Mouse (Mus musculus): ENCODE measurements at regions not wholly inside any gene's neighbourhood (a gene's known extent, or its start where the extent isn't known, plus 50 kb on each side); places are given as distances from the start of the nearest gene placed in this dataset.
A peak's percentile ranks its signal among the peaks of the same experiment; 100 is the strongest.

DNA sequence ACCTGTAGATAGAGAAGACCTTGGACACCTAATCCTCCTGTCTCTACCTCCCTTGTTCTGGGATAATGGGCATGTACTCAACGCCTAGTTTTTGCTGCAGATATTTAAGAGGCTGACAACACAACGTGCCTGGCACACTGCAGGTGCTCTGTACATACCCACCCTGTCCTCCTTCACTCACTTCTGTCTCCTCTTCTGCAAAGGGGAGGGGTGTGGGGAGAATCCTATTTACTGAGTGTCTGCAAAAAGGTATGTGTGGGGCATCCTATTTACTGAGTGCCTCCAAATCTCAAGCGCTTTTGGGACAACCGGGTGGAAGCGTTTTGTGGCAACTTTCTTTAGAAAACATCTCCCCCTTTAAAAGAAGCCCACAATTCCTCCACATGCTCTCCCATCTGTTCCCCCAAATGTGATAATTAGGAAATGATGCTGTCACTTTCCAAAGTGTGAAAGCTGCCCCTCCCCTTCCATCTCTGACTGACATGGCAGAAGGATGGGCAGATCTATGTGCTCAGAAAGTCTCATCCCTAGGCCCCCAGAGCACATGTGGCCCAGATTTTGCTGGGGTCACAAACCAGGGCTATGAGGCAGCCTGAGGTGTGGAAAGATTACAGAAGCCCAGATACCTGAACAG lies 93.5 kb upstream of the Mycn start:
- Histone ChIP-seq H3K9ac (ENCODE audit: low read length) (no peak overlapping the region), H3K27ac (ENCODE audit: low read depth, low read length) (peak overlapping the region; percentile 34; the same call in 1 of the 2 replicates), H3K27me3 (replicated peaks; ENCODE audit: control insufficient read depth, insufficient read depth, low read length) (no peaks in the 10 kb centered on the region), H3K4me1 (ENCODE audit: control insufficient read depth, insufficient read depth, low read length) (peaks cover 4% of the 10 kb centered on the region; the same call in 1 of the 2 replicates), H3K9me3 (replicated peaks; ENCODE audit: control insufficient read depth, low read length) (no peaks in the 10 kb centered on the region), H3K4me2 (ENCODE audit: low read length) (no peak overlapping the region), H3K36me3 (ENCODE audit: control insufficient read depth, insufficient read depth, low read length) (no peaks in the 10 kb centered on the region), H3K4me3 (ENCODE audit: low read depth, low read length) (no peak overlapping the region)
- DNase-seq (ENCODE audit: low spot score) = peak; percentile 88
- peak; percentile 87 for ATAC-seq
- WGBS = 62% methylated on average over 5 of the region's 5 CpGs

DNA sequence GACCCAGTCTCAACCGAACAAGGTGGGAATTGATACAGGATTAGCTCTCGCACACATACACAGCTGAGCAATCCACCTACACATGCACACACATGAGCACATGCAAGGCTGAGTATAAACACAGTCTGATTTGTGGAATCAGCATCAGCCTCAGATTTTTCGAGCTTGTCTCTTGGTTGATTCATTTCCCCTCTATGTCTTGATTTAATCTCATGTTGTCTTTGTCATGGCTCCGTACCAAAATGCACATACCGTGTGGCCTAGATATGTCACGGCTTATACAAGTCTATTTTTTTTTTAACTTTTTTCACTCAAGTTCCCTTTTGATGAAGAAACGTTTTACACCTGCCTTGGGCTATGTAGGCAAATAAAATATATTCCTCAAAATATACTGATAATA lies 88.6 kb upstream of the Mycn start:
- Histone ChIP-seq H3K36me3 (ENCODE audit: control insufficient read depth, insufficient read depth, low read length) (no peaks in the 10 kb centered on the region), H3K4me1 (ENCODE audit: control insufficient read depth, insufficient read depth, low read length) (peaks cover 12% of the 10 kb centered on the region; the same call in 1 of the 2 replicates), H3K4me3 (ENCODE audit: low read depth, low read length) (no peak overlapping the region), H3K27me3 (replicated peaks; ENCODE audit: control insufficient read depth, insufficient read depth, low read length) (no peaks in the 10 kb centered on the region), H3K27ac (ENCODE audit: low read depth, low read length) (no peak overlapping the region), H3K9me3 (replicated peaks; ENCODE audit: control insufficient read depth, low read length) (no peaks in the 10 kb centered on the region), H3K4me2 (ENCODE audit: low read length) (no peak overlapping the region), H3K9ac (ENCODE audit: low read length) (no peak overlapping the region)
- 79% methylated on average over 7 of the region's 7 CpGs for WGBS
- DNase-seq (ENCODE audit: low spot score) (peak; percentile 49), ATAC-seq (0 out of 2 replicates have a peak, but pooled peaks have one; percentile 13)

DNA sequence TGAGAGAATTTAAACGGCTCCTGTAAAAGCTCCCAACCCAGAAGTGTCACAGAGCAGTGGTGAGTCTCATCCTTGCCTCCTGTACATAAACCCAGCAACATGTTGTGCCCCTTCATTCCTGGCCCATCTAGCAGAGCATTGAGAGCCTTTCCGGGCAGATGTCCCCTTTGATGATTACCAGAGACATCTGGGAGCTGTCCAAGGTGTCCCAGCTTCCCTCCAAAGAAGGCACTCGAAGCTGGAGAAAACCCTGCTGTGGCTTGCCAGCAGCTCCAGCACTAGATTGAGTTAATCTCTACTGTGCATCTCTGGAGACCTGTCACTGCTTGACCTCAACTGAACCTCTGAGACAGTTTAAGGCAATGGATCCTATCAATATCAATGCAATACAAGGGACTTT lies 86.4 kb upstream of the Mycn start:
- H3K4me3 ChIP-seq (ENCODE audit: low read depth, low read length) = no peak overlapping the region
- H3K36me3 ChIP-seq (ENCODE audit: control insufficient read depth, insufficient read depth, low read length) = no peaks in the 10 kb centered on the region
- H3K9ac ChIP-seq (ENCODE audit: low read length) = no peak overlapping the region
- 74% methylated on average over 3 of the region's 3 CpGs for WGBS
- ATAC-seq = no peak
- no peaks in the 10 kb centered on the region for H3K9me3 ChIP-seq (replicated peaks; ENCODE audit: control insufficient read depth, low read length)
- no peaks in the 10 kb centered on the region for H3K27me3 ChIP-seq (replicated peaks; ENCODE audit: control insufficient read depth, insufficient read depth, low read length)
- DNase-seq (ENCODE audit: low spot score) = no peak
- no peak overlapping the region for H3K27ac ChIP-seq (ENCODE audit: low read depth, low read length)
- no peak overlapping the region for H3K4me2 ChIP-seq (ENCODE audit: low read length)
- H3K4me1 ChIP-seq (ENCODE audit: control insufficient read depth, insufficient read depth, low read length) = peaks cover 19% of the 10 kb centered on the region; the same call in 1 of the 2 replicates

DNA sequence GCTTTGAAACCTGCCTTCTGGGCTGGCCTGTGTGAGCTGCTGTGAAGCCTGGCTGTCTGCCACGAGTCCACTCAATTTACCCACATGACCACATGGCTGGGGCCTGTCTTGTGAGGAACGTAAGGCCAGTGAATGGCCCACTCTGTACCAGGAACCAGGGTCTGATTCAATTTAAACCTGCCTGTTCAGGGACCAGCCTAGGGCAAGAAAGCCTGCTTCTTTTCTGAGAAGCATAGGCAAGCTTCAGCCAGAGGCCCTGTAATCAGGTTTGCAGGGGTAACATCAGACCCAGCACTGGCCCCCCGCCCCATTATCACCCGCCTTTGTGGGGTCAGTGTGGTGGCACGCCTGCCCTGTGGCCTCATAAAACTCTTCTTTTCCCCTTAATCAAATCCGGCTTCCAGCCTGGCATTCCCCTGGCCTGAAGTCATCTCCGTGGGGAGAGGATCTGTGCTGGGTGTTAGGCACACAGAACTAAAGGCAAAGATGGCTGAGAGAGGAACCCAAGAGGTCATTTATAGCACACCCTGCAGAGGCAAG lies 84.4 kb upstream of the Mycn start:
- H3K27me3 ChIP-seq (replicated peaks; ENCODE audit: control insufficient read depth, insufficient read depth, low read length) = no peaks in the 10 kb centered on the region
- no peaks in the 10 kb centered on the region for H3K36me3 ChIP-seq (ENCODE audit: control insufficient read depth, insufficient read depth, low read length)
- DNase-seq (ENCODE audit: low spot score) (peak; percentile 79), ATAC-seq (peak; percentile 81)
- no peak overlapping the region for H3K4me3 ChIP-seq (ENCODE audit: low read depth, low read length)
- peaks cover 16% of the 10 kb centered on the region; the same call in 1 of the 2 replicates for H3K4me1 ChIP-seq (ENCODE audit: control insufficient read depth, insufficient read depth, low read length)
- no peak overlapping the region for H3K9ac ChIP-seq (ENCODE audit: low read length)
- H3K4me2 ChIP-seq (ENCODE audit: low read length) = no peak overlapping the region
- no peak overlapping the region for H3K27ac ChIP-seq (ENCODE audit: low read depth, low read length)
- WGBS = 49% methylated on average over 7 of the region's 7 CpGs
- no peaks in the 10 kb centered on the region for H3K9me3 ChIP-seq (replicated peaks; ENCODE audit: control insufficient read depth, low read length)

DNA sequence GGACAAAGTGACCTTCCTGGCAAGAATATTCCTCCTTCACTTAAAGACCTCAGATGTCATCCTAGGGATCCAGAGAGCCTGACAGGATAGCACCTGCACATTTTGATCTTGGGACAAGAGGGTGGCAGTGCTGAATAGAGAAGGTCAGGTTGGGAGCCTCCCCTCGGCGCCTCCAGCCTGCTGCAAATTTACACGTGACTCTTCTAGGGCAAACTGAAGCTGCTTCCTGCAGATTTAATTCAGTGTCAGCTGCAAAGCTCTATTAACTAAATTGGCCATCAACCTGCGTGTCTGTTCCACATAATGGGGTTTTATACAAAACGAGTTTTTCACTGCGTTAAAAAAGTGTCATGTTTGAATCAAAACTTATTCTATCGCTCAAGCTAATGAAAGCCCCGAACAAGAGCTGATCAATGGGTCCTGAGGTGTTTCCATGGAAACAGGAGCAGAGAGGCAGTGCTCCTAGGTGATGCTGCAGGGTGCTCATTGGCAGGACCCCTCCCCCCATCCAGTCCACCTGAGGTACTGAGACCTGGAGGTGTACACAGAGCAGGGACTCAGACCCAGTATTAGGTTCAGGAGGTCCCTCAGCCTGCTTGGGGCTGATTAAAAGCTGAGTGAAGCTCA lies 82.6 kb upstream of the Mycn start:
- ATAC-seq = peak; percentile 44; the same call in 1 of the 2 replicates
- H3K4me1 ChIP-seq (ENCODE audit: control insufficient read depth, insufficient read depth, low read length) = peaks cover 15% of the 10 kb centered on the region; the same call in 1 of the 2 replicates
- peak; percentile 56 for DNase-seq (ENCODE audit: low spot score)
- 13% methylated on average over 8 of the region's 8 CpGs for WGBS
- H3K27ac ChIP-seq (ENCODE audit: low read depth, low read length) = no peak overlapping the region; the same call in 1 of the 2 replicates
- no peaks in the 10 kb centered on the region for H3K36me3 ChIP-seq (ENCODE audit: control insufficient read depth, insufficient read depth, low read length)
- no peak overlapping the region for H3K4me2 ChIP-seq (ENCODE audit: low read length)
- H3K9ac ChIP-seq (ENCODE audit: low read length) = no peak overlapping the region
- H3K27me3 ChIP-seq (replicated peaks; ENCODE audit: control insufficient read depth, insufficient read depth, low read length) = no peaks in the 10 kb centered on the region
- no peak overlapping the region for H3K4me3 ChIP-seq (ENCODE audit: low read depth, low read length)
- H3K9me3 ChIP-seq (replicated peaks; ENCODE audit: control insufficient read depth, low read length) = no peaks in the 10 kb centered on the region

DNA sequence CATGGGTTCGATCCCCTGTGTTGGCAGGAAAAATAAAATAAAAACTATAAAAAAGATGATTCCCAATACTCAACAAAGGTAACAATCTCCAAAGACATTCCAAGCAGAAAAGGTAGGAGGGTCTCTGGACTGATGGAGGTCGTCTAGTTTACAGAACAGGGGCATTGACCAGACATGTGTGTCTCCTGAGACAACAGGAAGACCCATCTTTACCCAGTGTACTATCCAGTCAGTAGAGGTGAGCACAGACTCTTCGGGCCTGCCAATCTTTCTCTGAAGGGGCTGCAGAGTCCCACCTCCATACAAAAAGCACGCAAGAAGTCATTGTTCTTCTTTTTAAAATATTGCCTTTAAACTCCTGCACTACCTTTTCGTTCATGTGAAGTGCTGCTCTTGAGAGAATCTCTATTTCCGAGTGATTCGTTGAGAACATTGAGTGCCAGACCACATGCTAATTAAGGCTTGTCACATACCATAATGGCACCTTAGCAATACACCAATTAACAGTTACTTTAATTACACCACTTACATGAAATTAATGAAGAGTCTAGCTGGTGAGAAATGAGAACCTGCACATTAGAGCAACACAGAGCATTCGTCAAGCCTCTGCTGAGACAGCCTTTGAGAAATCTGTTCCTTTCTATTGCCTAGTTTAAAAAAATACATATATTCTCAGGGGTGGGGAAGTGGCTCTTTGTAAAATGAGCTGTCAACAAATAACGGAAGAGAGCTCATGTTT lies 69.5 kb upstream of the Mycn start:
- peak; percentile 91 for ATAC-seq
- DNase-seq (ENCODE audit: low spot score) = peak; percentile 84
- no peak overlapping the region for H3K4me3 ChIP-seq (ENCODE audit: low read depth, low read length)

DNA sequence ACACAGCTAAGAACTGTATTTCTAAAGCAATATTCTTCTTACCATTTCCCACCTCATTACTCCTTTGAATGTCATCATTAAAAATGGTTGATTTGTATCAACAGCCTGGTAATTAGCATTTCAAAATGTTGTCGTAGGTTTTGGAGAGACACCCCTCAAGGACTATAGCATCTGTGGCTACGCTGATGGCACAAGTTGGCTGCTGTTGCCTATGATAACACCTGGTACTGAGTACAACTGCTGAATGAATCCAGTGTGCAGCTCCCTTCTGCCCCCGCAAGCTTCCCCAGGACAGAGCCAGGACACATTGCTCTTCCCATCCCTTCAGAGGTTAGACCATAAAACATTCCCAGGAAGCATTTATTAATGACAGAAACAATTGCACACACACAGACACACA lies 68.7 kb upstream of the Mycn start:
- no peak overlapping the region for H3K4me3 ChIP-seq (ENCODE audit: low read depth, low read length)
- H3K27ac ChIP-seq (ENCODE audit: low read depth, low read length) = peak overlapping the region; percentile 44; the same call in 1 of the 2 replicates
- no peaks in the 10 kb centered on the region for H3K27me3 ChIP-seq (replicated peaks; ENCODE audit: control insufficient read depth, insufficient read depth, low read length)
- no peaks in the 10 kb centered on the region for H3K36me3 ChIP-seq (ENCODE audit: control insufficient read depth, insufficient read depth, low read length)
- DNase-seq (ENCODE audit: low spot score) = peak; percentile 65
- ATAC-seq = peak; percentile 61
- 29% methylated on average over 3 of the region's 3 CpGs for WGBS
- H3K4me1 ChIP-seq (ENCODE audit: control insufficient read depth, insufficient read depth, low read length) = peaks cover 4% of the 10 kb centered on the region
- no peaks in the 10 kb centered on the region for H3K9me3 ChIP-seq (replicated peaks; ENCODE audit: control insufficient read depth, low read length)
- H3K4me2 ChIP-seq (ENCODE audit: low read length) = no peak overlapping the region
- H3K9ac ChIP-seq (ENCODE audit: low read length) = no peak overlapping the region

More for the DNA sequence above, 69.5 kb upstream of the Mycn start:
- 28% methylated on average over 9 of the region's 9 CpGs for WGBS
- Histone ChIP-seq H3K4me2 (ENCODE audit: low read length) (no peak overlapping the region), H3K36me3 (ENCODE audit: control insufficient read depth, insufficient read depth, low read length) (no peaks in the 10 kb centered on the region), H3K4me1 (ENCODE audit: control insufficient read depth, insufficient read depth, low read length) (peaks cover 4% of the 10 kb centered on the region), H3K9ac (ENCODE audit: low read length) (no peak overlapping the region), H3K27me3 (replicated peaks; ENCODE audit: control insufficient read depth, insufficient read depth, low read length) (no peaks in the 10 kb centered on the region), H3K27ac (ENCODE audit: low read depth, low read length) (peak overlapping the region; percentile 55; the same call in 1 of the 2 replicates), H3K9me3 (replicated peaks; ENCODE audit: control insufficient read depth, low read length) (no peaks in the 10 kb centered on the region)

DNA sequence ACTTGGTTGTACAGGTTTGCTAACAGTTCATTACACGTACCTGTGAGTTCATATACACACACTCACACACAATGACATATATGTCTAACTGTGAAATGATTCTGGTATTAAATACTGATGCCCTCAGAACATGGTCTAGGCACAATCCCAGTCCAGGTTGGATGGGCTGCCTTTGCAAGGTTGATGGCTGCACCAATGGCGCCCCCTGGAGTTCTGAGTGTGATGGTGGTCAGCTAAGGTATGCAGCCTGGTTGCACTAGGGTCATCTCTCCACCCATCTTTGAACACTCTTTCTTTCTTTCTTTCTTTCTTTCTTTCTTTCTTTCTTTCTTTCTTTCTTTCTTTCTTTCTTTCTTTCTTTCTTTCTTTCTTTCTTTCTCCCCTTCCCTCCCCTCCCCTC lies 67.8 kb upstream of the Mycn start:
- Histone ChIP-seq H3K9ac (ENCODE audit: low read length) (no peak overlapping the region), H3K9me3 (replicated peaks; ENCODE audit: control insufficient read depth, low read length) (no peaks in the 10 kb centered on the region), H3K27ac (ENCODE audit: low read depth, low read length) (no peak overlapping the region), H3K36me3 (ENCODE audit: control insufficient read depth, insufficient read depth, low read length) (no peaks in the 10 kb centered on the region), H3K4me1 (ENCODE audit: control insufficient read depth, insufficient read depth, low read length) (peaks cover 4% of the 10 kb centered on the region), H3K27me3 (replicated peaks; ENCODE audit: control insufficient read depth, insufficient read depth, low read length) (no peaks in the 10 kb centered on the region), H3K4me3 (ENCODE audit: low read depth, low read length) (no peak overlapping the region), H3K4me2 (ENCODE audit: low read length) (no peak overlapping the region)
- 44% methylated on average over 2 of the region's 2 CpGs for WGBS
- ATAC-seq (no peak), DNase-seq (ENCODE audit: low spot score) (no peak)

Measured in forebrain, embryonic 14.5 days (tissue).